Mouse (Mus musculus) cerebellum, postnatal 4 days (tissue): Measurements from ENCODE around the gene Hemk1.
A peak's percentile ranks its signal among the peaks of the same experiment; 100 is the strongest.

Experiments
- DNase-seq, 2 experiments: peaks; one replicate each; pipeline ENCODE4 v3.0.0; 2022; ENCODE audit warnings: low spot score in 2 of 2, mixed read lengths in 1 of 2

Hemk1 gene

DNA sequence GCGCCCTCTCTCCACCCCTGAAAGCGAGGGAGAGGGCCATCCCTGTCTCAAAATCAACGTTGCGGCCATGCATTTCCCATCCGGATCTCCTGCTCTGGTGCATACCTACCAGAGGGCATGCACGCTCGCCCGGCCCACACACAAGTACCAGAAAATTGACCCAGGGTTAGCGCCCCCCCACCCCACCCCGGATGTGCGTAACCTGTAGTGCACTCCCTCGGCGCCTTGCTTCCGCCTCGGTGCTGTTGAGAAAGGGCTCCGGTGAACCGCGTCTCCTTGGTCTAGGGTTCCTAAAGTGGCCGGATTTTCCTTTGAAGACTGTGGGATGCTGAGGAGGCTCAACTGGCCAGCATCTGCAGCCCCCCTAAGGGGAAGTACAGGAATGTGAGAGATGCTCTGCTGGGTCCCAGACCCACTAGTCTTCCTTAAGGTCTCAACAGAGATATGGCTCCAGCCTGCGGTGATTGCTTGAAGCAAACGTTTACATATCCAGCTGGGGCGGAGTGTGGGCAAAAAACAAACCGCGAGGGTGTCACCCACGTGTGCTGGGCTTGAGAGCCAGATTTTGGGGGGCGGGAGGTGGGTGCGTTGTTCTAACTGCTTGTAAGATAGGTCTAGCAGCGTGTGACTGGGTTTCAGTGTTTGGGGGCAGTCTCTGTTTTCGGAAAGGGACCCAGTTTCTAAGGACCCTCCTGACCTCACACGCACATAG is at the start of gene Hemk1:
Gene Hemk1, minus strand, starts transcription at position 179 of the 712 bp plus-strand sequence.
- DNase-seq: peak; percentile 53 to 74

- no peak for DNase-seq
Measured at GRCm38 (mm10) chr9:107387708-107388107, 49.6 kb upstream of the Hemk1 start.

- no peak for DNase-seq
Measured at GRCm38 (mm10) chr9:107386722-107387121, 48.6 kb upstream of the Hemk1 start.

DNA sequence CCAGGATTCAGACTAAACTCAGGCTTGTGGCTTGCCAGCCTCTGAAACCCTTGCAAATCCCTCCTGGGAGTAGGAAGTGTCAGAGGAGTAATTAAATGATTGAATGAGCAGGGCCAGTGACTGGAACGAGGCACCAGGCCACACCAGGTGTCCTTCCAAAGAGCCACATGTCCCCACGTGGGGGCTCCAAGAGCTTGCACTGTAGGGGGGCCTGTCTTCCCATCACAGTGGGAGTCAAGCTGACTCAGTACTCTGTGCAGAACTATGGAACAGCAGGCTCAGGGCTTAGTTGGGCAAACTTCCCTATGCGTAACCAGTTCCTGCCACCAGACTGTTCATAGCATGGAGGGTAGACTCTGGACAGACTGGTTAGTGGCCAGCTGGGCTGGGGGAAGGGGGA is 46.2 kb upstream of the Hemk1 start:
- no peak for DNase-seq

- no peak for DNase-seq
Measured at GRCm38 (mm10) chr9:107381723-107382122, 43.6 kb upstream of the Hemk1 start.

DNA sequence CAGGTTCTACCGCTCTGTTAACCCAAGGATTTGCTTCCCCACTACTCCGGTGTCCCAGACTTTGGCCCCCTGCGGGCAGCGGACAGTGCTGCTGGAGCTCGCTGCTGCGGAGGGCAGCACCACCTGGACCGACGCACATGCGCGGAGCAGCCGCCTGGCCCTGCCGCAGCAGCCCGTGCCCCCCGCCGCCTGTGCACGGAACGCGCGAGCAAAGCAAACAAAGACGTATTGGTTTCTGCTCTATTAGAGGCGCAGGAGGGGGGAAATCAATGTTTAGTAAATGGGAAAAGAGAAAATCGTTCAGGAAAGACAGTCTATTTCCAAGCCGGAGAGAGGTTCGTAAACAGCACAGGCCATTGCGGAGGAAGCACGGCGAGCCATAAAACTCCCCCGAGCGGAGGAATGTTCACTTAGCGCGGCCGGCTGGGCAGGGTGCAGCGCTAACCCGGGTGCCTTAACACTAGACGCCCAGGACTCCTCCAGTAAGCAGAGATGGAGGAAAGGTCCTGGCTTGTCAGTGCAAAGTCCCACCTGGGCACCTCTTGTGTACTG is 39.9 kb upstream of the Hemk1 start:
- DNase-seq: peak in 1 of 2 experiments; percentile 36

- no peak for DNase-seq
Measured at GRCm38 (mm10) chr9:107375451-107375850, 37.3 kb upstream of the Hemk1 start.

DNA sequence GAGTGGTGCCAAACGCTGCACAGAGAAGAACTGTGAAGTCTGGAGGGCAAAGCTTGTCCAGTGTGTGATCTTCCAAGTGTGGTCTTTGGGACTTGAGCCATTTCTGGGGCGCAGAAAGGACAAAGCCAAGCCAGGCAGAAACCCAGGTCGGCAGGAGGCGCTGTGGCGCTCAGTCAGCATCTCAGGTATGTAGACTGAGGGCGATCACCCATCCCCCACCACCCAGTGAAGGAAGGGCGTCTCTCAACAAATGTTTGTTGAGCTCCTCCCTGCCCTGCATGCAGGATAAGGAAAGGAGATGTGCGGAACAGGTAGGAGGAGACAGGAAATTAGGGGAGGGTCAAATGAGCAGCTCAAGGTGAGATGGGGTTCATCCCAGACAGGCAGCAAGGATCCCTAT is 36.5 kb upstream of the Hemk1 start:
- DNase-seq: peak in 1 of 2 experiments; percentile 41

DNA sequence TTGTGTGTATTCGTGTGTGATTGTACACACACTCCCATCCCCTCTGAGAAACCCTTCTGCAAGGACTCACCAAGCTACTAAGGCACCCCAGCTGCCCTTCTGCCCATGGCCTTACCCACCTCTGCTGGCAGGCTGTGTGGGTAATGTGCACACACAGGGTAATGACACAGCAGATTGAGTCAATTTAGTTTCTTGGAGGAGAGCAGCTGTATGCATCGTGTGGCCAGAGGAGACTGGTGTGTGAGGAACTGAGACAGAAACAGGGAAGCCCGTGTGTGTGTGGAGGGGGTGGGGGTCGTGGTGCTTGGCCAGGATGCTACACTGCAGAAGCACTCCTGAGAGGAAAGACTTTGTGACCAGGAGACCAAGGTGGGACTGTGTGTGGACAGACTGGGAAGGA is 34.3 kb upstream of the Hemk1 start:
- no peak for DNase-seq

DNA sequence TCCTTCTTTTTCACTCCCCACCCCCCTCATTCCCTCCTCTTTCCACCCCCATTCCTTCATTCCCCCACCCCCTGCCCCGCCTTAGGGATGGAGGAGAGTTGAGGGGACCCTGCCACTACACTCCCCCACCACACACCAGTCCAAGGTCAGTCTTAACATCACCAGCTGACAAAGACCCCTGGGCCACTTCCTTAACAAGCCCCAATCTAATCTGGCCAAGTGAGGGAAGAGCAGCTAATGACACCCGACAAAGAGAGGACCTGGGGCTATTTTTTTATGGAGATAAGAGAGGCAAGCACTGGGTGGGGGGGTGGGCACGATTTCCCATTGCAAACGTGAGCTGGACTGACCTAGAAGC is 31.9 kb upstream of the Hemk1 start:
- no peak for DNase-seq

DNA sequence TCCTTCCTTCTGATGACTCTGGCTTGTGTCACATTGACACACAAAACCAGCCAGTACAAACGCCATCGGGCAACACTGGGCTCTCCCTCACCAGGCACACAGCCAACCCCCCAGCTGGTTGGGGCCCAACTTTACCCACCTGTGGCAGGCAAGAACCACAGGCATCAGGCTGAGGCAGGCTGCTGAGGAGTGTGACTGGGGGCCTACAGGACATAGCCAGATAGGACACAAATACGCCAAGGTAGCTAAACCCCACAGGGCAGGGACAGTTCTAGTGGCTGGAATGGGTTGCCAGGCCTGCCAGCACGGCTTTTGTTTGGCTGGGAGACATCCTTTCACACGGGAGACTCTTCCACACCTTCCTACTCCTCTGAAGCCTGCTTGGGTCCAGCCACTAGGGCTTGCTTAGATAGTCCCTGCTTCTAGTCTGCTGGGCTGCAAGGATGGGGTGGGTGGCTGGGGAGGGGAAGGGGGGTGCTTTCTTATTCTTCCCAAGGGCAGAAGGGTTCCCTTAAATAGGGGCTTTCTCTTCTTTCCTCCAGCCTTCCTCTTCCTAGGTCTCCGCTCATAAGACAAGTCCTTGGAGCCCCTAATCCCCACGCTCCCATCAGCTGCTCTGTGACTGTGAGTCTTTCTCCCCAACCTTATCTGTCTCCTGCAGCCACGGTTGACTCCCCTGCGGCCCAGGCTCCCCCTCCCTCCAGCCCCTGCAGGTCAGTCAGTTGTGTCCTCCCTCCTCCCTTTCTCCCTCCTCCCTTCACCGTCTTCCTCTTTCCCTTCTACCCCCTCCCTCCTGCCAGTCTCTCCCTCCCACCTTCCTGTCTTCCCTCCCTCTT is 31.3 kb upstream of the Hemk1 start:
- no peak for DNase-seq

- no peak for DNase-seq
Measured at GRCm38 (mm10) chr9:107368302-107368701, 30.2 kb upstream of the Hemk1 start.

DNA sequence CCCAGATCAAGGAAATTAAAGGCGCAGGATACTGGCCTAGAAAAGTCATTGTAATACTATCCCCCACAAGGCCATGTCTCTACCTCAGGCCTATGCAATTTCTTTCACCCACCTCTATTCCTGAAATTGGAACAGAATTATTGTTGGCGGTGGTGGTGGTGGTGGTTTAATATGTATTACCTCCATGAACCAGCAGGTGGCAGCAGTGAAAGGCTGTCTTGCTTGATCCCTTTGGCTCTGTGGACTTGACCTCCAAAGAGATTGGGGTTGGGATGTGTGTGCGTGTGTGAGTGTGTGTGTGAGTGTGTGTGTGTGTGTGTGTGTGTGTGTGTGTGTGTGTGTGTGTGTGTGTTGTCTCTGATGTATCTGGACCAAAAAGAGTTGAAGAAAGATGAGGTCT is 28.5 kb upstream of the Hemk1 start:
- peak in 1 of 2 experiments; percentile 76 for DNase-seq

DNA sequence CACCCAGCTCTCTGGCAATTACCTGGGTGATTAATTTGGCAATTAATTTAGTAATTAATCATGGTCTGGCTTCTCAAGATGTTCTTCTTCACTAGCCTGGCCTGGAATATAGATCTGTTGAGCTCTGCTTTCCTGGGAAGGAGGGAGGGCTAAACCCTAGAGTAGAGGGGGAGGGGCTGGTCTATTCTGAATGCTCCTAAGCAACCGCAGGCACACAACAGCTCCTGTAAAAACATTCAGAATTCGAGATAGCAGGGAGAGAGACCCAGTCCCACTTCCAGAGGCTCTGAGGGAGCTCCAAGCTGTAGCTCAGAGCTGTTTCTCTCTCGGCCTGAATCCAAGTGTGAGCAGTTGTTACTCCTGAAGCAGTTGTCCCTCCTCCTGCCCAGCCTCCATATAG is 22.8 kb upstream of the Hemk1 start:
- no peak for DNase-seq

DNA sequence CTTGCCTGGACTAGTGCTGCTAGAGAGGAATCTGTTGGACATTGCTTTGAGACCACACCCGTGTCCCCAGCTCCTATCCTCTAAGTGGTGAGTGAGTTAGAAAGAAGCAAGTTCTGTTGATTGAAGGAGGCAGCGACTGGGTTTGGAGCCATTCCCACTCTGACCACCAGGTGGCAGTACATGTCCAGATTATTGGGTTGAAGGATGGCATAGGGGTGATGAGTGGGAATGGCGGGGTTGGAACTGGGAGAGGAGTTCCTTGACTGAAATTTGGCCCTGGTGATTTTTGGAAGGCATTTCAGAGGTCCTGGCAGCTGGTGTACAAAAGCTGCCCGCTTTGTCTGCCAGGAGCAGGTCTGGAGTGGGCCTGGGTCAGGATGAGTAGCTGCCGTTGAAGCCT is 19.5 kb upstream of the Hemk1 start:
- peak; percentile 90 to 95 for DNase-seq

DNA sequence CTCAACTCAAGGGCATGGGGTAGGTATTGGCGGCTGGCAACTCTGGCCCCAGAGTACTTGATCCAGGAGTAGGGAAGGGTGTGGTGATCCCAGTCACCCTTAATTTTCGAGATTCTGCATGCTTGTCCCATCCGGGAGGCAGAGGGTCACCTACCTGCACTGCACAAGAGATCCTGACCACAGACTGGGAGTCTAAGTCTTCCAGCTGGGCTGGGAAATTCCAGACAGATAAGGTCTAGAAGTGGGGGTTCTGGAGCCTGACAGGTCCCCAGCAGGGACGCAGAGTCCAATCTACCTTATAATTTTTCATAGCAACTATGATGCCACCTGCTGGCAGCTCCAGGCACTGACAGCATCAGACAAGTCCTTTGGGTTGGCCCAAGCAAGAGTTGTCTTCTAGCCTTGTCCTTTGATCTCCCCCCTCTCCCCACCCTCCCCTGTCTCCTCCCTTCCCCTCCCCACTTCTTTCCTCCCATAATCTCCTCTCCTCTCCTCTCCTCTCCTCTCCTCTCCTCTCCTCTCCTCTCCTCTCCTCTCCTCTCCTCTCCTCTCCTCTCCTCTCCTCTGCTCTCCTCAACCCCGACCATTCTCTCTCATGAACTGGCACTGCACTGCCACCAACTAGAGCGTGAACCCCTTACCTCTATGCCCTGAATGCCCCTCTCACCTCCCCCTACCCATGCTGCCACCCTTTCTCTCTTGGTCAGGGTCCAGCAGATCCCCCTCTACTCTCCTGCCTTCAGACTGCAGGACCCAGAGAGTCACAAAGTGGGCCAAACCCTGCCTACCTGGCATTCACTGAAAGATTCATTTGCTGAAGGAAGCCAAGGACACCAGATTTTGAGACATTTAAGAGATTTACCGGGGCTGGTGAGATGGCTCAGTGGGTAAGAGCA is 18.0 kb upstream of the Hemk1 start:
- peak; percentile 47 to 71 for DNase-seq

DNA sequence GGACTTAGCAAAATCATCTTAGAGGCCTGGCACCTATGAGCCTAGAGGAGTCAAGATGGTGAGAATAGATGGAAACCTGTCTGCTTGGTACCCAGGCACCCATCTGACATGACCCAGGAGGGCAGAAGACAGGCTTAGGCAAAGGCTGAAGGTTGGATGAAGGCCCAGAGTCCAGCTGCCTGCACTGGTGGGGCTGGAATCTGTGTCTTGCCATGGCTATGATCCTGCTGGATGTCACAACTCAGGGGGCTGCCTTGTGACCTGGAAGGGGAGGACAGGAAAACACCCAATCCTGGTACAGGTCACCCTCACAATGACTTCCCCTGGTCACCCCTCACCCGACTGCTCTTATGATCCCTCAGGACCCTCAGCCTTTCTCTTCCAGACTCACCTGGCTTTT is 16.7 kb upstream of the Hemk1 start:
- no peak for DNase-seq

GRCm38 (mm10) chr9:107349321-107349720 is 11.2 kb upstream of the Hemk1 start:
- DNase-seq: no peak

- DNase-seq: no peak
Measured at GRCm38 (mm10) chr9:107347586-107348183, 9.5 kb upstream of the Hemk1 start.

- DNase-seq: no peak
Measured at GRCm38 (mm10) chr9:107346081-107346480, 7.9 kb upstream of the Hemk1 start.

- no peak for DNase-seq
Measured at GRCm38 (mm10) chr9:107344027-107344426, 5.9 kb upstream of the Hemk1 start.
